Mouse (Mus musculus): ENCODE data around the gene Plcg2. TPM values are rescaled to one million over a fixed set of nuclear protein-coding genes. Genes with fewer than 3 reads are reported as not detected.
A peak's percentile ranks its signal among the peaks of the same experiment; 100 is the strongest.

Gene Plcg2
- polyA plus RNA-seq, 1 experiment from 2014 or later = 1.3 TPM

DNA sequence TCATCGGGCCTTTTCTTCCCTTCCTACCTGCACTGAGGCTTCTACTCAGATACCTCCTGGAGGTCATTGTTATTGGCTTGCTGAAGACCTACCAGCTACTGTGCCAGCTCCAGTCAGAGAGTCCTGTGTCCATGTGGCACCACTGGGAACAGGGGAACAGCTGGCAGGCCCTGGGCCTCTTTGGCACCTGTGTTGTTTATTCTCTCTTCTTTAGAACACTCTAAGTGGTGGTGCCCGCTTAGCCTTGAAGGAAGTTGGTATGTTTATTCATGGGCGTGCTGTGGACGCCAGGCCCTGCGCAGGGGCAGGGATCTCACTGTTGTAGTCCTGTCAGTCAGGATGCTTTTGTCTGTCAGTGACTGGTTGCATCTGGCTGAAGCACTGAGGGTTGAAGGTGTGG lies 95.8 kb downstream of the Plcg2 start:
- no peaks in the 10 kb centered on the region for H3K9me3 ChIP-seq (ENCODE audit: control insufficient read depth, low read length)
- no peak for ATAC-seq
- 90% methylated on average over 5 of the region's 5 CpGs for WGBS
- H3K4me2 ChIP-seq (ENCODE audit: low read length) = no peak overlapping the region
- no peaks in the 10 kb centered on the region for H3K27me3 ChIP-seq (replicated peaks; ENCODE audit: control insufficient read depth, insufficient read depth, low read length)
- no peaks in the 10 kb centered on the region for H3K36me3 ChIP-seq (ENCODE audit: control insufficient read depth, insufficient read depth, low read length)
- H3K9ac ChIP-seq (ENCODE audit: low read depth, low read length) = no peak overlapping the region
- H3K27ac ChIP-seq (ENCODE audit: low read depth, low read length) = no peak overlapping the region
- H3K4me3 ChIP-seq (ENCODE audit: low read length) = no peak overlapping the region
- no peaks in the 10 kb centered on the region for H3K4me1 ChIP-seq (ENCODE audit: control insufficient read depth, insufficient read depth, low read depth, low read length)

GRCm38 (mm10) chr8:117595001-117595400 lies 96.9 kb downstream of the Plcg2 start:
- Histone ChIP-seq H3K36me3 (ENCODE audit: control insufficient read depth, insufficient read depth, low read length) (no peaks in the 10 kb centered on the region), H3K4me2 (ENCODE audit: low read length) (no peak overlapping the region), H3K27me3 (replicated peaks; ENCODE audit: control insufficient read depth, insufficient read depth, low read length) (no peaks in the 10 kb centered on the region), H3K9me3 (ENCODE audit: control insufficient read depth, low read length) (no peaks in the 10 kb centered on the region), H3K27ac (ENCODE audit: low read depth, low read length) (no peak overlapping the region), H3K4me3 (ENCODE audit: low read length) (no peak overlapping the region), H3K4me1 (ENCODE audit: control insufficient read depth, insufficient read depth, low read depth, low read length) (no peaks in the 10 kb centered on the region), H3K9ac (ENCODE audit: low read depth, low read length) (no peak overlapping the region)
- no peak for ATAC-seq
- 87% methylated on average over 2 of the region's 2 CpGs for WGBS

- WGBS = 83% methylated on average over 5 of the region's 5 CpGs
- H3K4me3 ChIP-seq (ENCODE audit: low read length) = no peak overlapping the region
- H3K9ac ChIP-seq (ENCODE audit: low read depth, low read length) = no peak overlapping the region
- H3K36me3 ChIP-seq (ENCODE audit: control insufficient read depth, insufficient read depth, low read length) = no peaks in the 10 kb centered on the region
- H3K9me3 ChIP-seq (ENCODE audit: control insufficient read depth, low read length) = no peaks in the 10 kb centered on the region
- no peaks in the 10 kb centered on the region for H3K4me1 ChIP-seq (ENCODE audit: control insufficient read depth, insufficient read depth, low read depth, low read length)
- H3K4me2 ChIP-seq (ENCODE audit: low read length) = no peak overlapping the region
- H3K27me3 ChIP-seq (replicated peaks; ENCODE audit: control insufficient read depth, insufficient read depth, low read length) = no peaks in the 10 kb centered on the region
- H3K27ac ChIP-seq (ENCODE audit: low read depth, low read length) = no peak overlapping the region
- ATAC-seq = no peak
These were observed 98.7 kb downstream of the Plcg2 start for GRCm38 (mm10) chr8:117596777-117597176.

DNA sequence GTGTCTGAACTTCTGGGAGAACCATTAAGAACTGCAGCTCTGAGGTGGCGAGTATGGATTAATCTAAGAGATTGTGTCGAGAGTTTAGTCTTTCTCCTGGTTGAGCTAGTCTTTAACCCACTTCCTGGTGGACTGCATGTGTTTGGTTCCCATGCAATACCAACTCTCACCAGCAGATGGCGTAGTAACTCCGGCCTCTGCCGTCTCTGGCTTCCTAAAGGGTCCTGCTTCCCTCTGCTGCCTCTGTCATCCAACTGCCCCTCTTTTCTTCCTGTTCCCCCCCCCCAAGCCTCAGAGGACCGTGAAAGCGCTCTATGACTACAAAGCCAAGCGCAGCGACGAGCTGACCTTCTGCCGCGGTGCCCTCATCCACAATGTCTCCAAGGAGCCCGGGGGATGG lies 102.7 kb downstream of the Plcg2 start:
- Histone ChIP-seq H3K4me2 (ENCODE audit: low read length) (no peak overlapping the region), H3K4me3 (ENCODE audit: low read length) (no peak overlapping the region), H3K9me3 (ENCODE audit: control insufficient read depth, low read length) (no peaks in the 10 kb centered on the region), H3K4me1 (ENCODE audit: control insufficient read depth, insufficient read depth, low read depth, low read length) (no peaks in the 10 kb centered on the region), H3K27me3 (replicated peaks; ENCODE audit: control insufficient read depth, insufficient read depth, low read length) (no peaks in the 10 kb centered on the region), H3K9ac (ENCODE audit: low read depth, low read length) (no peak overlapping the region), H3K36me3 (ENCODE audit: control insufficient read depth, insufficient read depth, low read length) (no peaks in the 10 kb centered on the region), H3K27ac (ENCODE audit: low read depth, low read length) (no peak overlapping the region)
- 79% methylated on average over 13 of the region's 13 CpGs for WGBS
- no peak for ATAC-seq

DNA sequence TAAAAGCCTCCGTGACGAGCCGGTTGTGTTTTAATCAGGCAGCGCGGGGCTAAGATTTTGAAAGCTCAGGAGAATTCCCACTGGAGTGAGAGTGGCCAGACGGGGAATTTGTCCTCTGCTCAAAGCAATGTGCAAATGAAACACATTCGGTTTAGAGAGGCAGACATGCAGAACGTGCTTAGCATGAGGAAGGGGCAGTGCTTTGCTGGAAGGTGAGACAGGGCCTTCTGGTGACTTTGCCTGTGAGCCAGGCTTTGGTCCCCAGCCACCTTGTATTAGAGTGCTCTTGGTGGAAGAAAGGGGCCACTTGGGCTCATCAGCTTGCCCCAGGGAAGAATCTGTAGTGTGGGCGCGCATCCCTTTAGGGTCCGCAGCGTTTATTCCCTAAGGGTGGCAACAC lies 106.0 kb downstream of the Plcg2 start:
- H3K27me3 ChIP-seq (replicated peaks; ENCODE audit: control insufficient read depth, insufficient read depth, low read length) = no peaks in the 10 kb centered on the region
- 66% methylated on average over 12 of the region's 12 CpGs for WGBS
- no peak for ATAC-seq
- no peaks in the 10 kb centered on the region for H3K4me1 ChIP-seq (ENCODE audit: control insufficient read depth, insufficient read depth, low read depth, low read length)
- no peak overlapping the region for H3K4me3 ChIP-seq (ENCODE audit: low read length)
- H3K4me2 ChIP-seq (ENCODE audit: low read length) = no peak overlapping the region
- no peak overlapping the region; the same call in 1 of the 2 replicates for H3K27ac ChIP-seq (ENCODE audit: low read depth, low read length)
- no peak overlapping the region for H3K9ac ChIP-seq (ENCODE audit: low read depth, low read length)
- no peaks in the 10 kb centered on the region for H3K36me3 ChIP-seq (ENCODE audit: control insufficient read depth, insufficient read depth, low read length)
- H3K9me3 ChIP-seq (ENCODE audit: control insufficient read depth, low read length) = no peaks in the 10 kb centered on the region

- Histone ChIP-seq H3K4me3 (ENCODE audit: low read length) (no peak overlapping the region), H3K27ac (ENCODE audit: low read depth, low read length) (peak overlapping the region; percentile 36; the same call in 1 of the 2 replicates), H3K4me1 (ENCODE audit: control insufficient read depth, insufficient read depth, low read depth, low read length) (no peaks in the 10 kb centered on the region), H3K4me2 (ENCODE audit: low read length) (no peak overlapping the region), H3K36me3 (ENCODE audit: control insufficient read depth, insufficient read depth, low read length) (no peaks in the 10 kb centered on the region), H3K9ac (ENCODE audit: low read depth, low read length) (no peak overlapping the region), H3K27me3 (replicated peaks; ENCODE audit: control insufficient read depth, insufficient read depth, low read length) (no peaks in the 10 kb centered on the region), H3K9me3 (ENCODE audit: control insufficient read depth, low read length) (no peaks in the 10 kb centered on the region)
- 72% methylated on average over 14 of the region's 14 CpGs for WGBS
- ATAC-seq = no peak
These were observed 106.6 kb downstream of the Plcg2 start for GRCm38 (mm10) chr8:117604671-117605070.

DNA sequence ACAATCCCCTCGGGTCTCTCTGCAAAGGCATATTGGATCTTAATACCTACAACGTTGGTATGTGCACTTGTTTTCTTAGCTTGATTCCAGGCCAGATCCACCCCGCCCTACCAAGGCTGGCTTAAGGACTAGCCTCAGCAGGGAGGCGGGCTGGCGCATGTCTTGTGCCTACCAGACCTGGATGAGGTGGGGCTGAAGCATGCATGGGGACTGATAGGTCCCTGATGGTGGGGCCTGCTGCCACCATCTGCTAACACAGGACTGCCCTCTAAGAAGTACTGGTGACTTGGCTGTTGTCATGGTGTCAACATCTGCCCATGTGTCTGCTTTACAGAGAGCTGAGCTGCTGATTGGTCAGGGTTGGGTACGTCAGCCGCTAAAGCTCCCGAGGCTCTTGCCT lies 107.1 kb downstream of the Plcg2 start:
- Histone ChIP-seq H3K9ac (ENCODE audit: low read depth, low read length) (no peak overlapping the region), H3K4me3 (ENCODE audit: low read length) (no peak overlapping the region), H3K4me2 (ENCODE audit: low read length) (no peak overlapping the region), H3K27me3 (replicated peaks; ENCODE audit: control insufficient read depth, insufficient read depth, low read length) (no peaks in the 10 kb centered on the region), H3K36me3 (ENCODE audit: control insufficient read depth, insufficient read depth, low read length) (no peaks in the 10 kb centered on the region), H3K4me1 (ENCODE audit: control insufficient read depth, insufficient read depth, low read depth, low read length) (no peaks in the 10 kb centered on the region), H3K9me3 (ENCODE audit: control insufficient read depth, low read length) (no peaks in the 10 kb centered on the region), H3K27ac (ENCODE audit: low read depth, low read length) (no peak overlapping the region)
- 80% methylated on average over 8 of the region's 8 CpGs for WGBS
- ATAC-seq = no peak

- no peak overlapping the region for H3K27ac ChIP-seq (ENCODE audit: low read depth, low read length)
- no peak overlapping the region for H3K9ac ChIP-seq (ENCODE audit: low read depth, low read length)
These were observed 112.4 kb downstream of the Plcg2 start for GRCm38 (mm10) chr8:117610506-117610905.

GRCm38 (mm10) chr8:117612861-117613260 lies 114.8 kb downstream of the Plcg2 start:
- peaks cover 13% of the 10 kb centered on the region for H3K9me3 ChIP-seq (ENCODE audit: control insufficient read depth, low read length)
- H3K4me3 ChIP-seq (ENCODE audit: low read length) = no peak overlapping the region
- no peaks in the 10 kb centered on the region for H3K4me1 ChIP-seq (ENCODE audit: control insufficient read depth, insufficient read depth, low read depth, low read length)
- no peaks in the 10 kb centered on the region for H3K27me3 ChIP-seq (replicated peaks; ENCODE audit: control insufficient read depth, insufficient read depth, low read length)
- H3K36me3 ChIP-seq (ENCODE audit: control insufficient read depth, insufficient read depth, low read length) = no peaks in the 10 kb centered on the region
- 80% methylated on average over 12 of the region's 12 CpGs for WGBS
- no peak overlapping the region for H3K9ac ChIP-seq (ENCODE audit: low read depth, low read length)
- no peak overlapping the region for H3K4me2 ChIP-seq (ENCODE audit: low read length)
- no peak overlapping the region for H3K27ac ChIP-seq (ENCODE audit: low read depth, low read length)
- ATAC-seq = no peak

More at GRCm38 (mm10) chr8:117610506-117610905, 112.4 kb downstream of the Plcg2 start:
- no peaks in the 10 kb centered on the region for H3K4me1 ChIP-seq (ENCODE audit: control insufficient read depth, insufficient read depth, low read depth, low read length)
- H3K27me3 ChIP-seq (replicated peaks; ENCODE audit: control insufficient read depth, insufficient read depth, low read length) = no peaks in the 10 kb centered on the region
- WGBS = 96% methylated on average over 10 of the region's 10 CpGs
- ATAC-seq = no peak
- H3K36me3 ChIP-seq (ENCODE audit: control insufficient read depth, insufficient read depth, low read length) = no peaks in the 10 kb centered on the region
- H3K4me2 ChIP-seq (ENCODE audit: low read length) = no peak overlapping the region
- H3K9me3 ChIP-seq (ENCODE audit: control insufficient read depth, low read length) = peaks cover 6% of the 10 kb centered on the region
- no peak overlapping the region for H3K4me3 ChIP-seq (ENCODE audit: low read length)

All from hindbrain, embryonic 16.5 days (tissue).